Mouse (Mus musculus) yolk sac, embryonic 10.5 days (tissue): Measurements from ENCODE around the gene Atl2.
A peak's percentile ranks its signal among the peaks of the same experiment; 100 is the strongest.

ENCODE experiments used
- DNase-seq: peaks from one replicate; pipeline ENCODE4 v3.0.0-alpha.2; 2017; ENCODE audit warnings: low spot score

The Atl2 gene

GRCm38 (mm10) chr17:79817995-79818394, 77.9 kb downstream of the Atl2 start:
- DNase-seq = peak; percentile 77

- peak; percentile 55 for DNase-seq
These were observed 78.4 kb downstream of the Atl2 start for GRCm38 (mm10) chr17:79817551-79817950.

GRCm38 (mm10) chr17:79816896-79817295, 79.0 kb downstream of the Atl2 start:
- no peak for DNase-seq

GRCm38 (mm10) chr17:79810421-79810820, 85.5 kb downstream of the Atl2 start:
- DNase-seq = no peak

- DNase-seq = no peak
These were observed 86.2 kb downstream of the Atl2 start for GRCm38 (mm10) chr17:79809491-79810316.

- DNase-seq = no peak
These were observed 88.5 kb downstream of the Atl2 start for GRCm38 (mm10) chr17:79807237-79807930.

- DNase-seq = no peak
These were observed 91.2 kb downstream of the Atl2 start for GRCm38 (mm10) chr17:79804747-79805146.

GRCm38 (mm10) chr17:79802056-79802455, 93.9 kb downstream of the Atl2 start:
- no peak for DNase-seq

- no peak for DNase-seq
These were observed 97.1 kb downstream of the Atl2 start for GRCm38 (mm10) chr17:79798831-79799230.
